Mouse (Mus musculus) lung, embryonic 16.5 days (tissue): ENCODE results near the gene Cyfip1. TPM values are rescaled to one million over a fixed set of nuclear protein-coding genes. Genes with fewer than 3 reads are reported as not detected.

Experiments
- ATAC-seq: fragments of 200-750 bp; cut with Nextera tagmentation; 2 replicates; pipeline ENCODE4 v1.8.0; 2017; ENCODE audit warnings: low read depth, mild to moderate bottlenecking, moderate library complexity
- H3K27ac ChIP-seq: fragments of 300-500 bp; sonication (generic); 2 replicates; pipeline ENCODE4 v1.5.1; 2014; ENCODE audit warnings: mild to moderate bottlenecking, control low read depth, low read length
- H3K27me3 ChIP-seq: fragments of 300-500 bp; sonication (generic); 2 replicates; pipeline ENCODE4 v1.6.1; 2014; ENCODE audit warnings: low read depth, low read length, mixed read lengths; ENCODE audit not compliant: control insufficient read depth, insufficient read depth
- H3K36me3 ChIP-seq: fragments of 300-500 bp; sonication (generic); 2 replicates; pipeline ENCODE4 v1.6.1; 2014; ENCODE audit warnings: low read length; ENCODE audit not compliant: control insufficient read depth, insufficient read depth
- H3K4me1 ChIP-seq: fragments of 300-500 bp; sonication (generic); replicated peaks from 2 replicates; pipeline ENCODE4 v1.6.1; 2014; ENCODE audit warnings: low read length, mixed read lengths; ENCODE audit not compliant: control insufficient read depth, insufficient read depth
- H3K4me2 ChIP-seq: fragments of 300-500 bp; sonication (generic); 2 replicates; pipeline ENCODE4 v1.6.1; 2014; ENCODE audit warnings: low read depth, low read length, control low read depth
- H3K4me3 ChIP-seq: fragments of 300-500 bp; sonication (generic); 2 replicates; pipeline ENCODE4 v1.5.1; 2014; ENCODE audit warnings: mild to moderate bottlenecking, low read length, control low read depth
- H3K9ac ChIP-seq: fragments of 300-500 bp; sonication (generic); 2 replicates; pipeline ENCODE4 v1.6.1; 2014; ENCODE audit warnings: low read length, control low read depth
- H3K9me3 ChIP-seq: fragments of 300-500 bp; sonication (generic); 2 replicates; pipeline ENCODE4 v1.6.1; 2016; ENCODE audit warnings: low read length; ENCODE audit not compliant: control insufficient read depth
- WGBS: fragments of 180-500 bp; shearing (Covaris S2); extraction: QIAGEN DNeasy Blood & Tissue Kit; methylation state at CpG from one replicate; pipeline ENCODE4 v1.1.7; 2014; 5-methylcytosine and 5-hydroxymethylcytosine counted together
- polyA plus RNA-seq: library from polyadenylated mRNA; unstranded; fragments of >200 nt; fragmentation: Nextera tagmentation; extraction: Ambion mirVana; gene quantifications from 2 replicates; pipeline ENCODE4 v1.2.1, GENCODE M21; 2015

Cyfip1 gene
- polyA plus RNA-seq, 1 experiment from 2014 or later: 121 TPM

DNA sequence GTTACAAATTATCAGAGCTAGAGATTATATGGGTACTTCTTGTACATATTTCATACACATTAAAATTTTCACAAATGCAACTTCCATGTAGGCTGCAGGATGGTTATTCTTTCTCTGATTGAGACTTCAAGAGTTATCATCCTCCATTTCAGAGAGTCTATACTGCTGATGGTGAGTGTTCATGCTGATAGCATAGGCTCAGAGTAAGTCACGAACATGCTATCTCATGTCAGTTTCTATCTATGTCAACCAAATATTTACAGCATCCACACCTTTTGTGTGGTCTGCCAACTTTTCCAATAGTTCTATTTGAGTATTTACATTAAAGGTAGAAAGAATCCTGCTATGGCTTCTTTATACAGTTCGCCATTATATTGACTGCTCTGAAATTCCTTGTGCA, 140.0 kb downstream of the Cyfip1 start:
- no peak for ATAC-seq

More for the DNA sequence above, 140.0 kb downstream of the Cyfip1 start:
- H3K36me3 ChIP-seq: no peaks in the 10 kb centered on the region
- H3K27ac ChIP-seq: no peak overlapping the region
- H3K4me3 ChIP-seq: no peak overlapping the region
- peaks cover 3% of the 10 kb centered on the region; the same call in 1 of the 2 replicates for H3K4me1 ChIP-seq
- WGBS: 88% methylated on average over 2 of the region's 2 CpGs
- no peaks in the 10 kb centered on the region for H3K9me3 ChIP-seq
- no peak overlapping the region for H3K9ac ChIP-seq
- H3K4me2 ChIP-seq: no peak overlapping the region
- no peaks in the 10 kb centered on the region for H3K27me3 ChIP-seq

Other genes starting within 250 kb of the Cyfip1 start
- gene Siglech, start 73.6 kb upstream of the Cyfip1 start, polyA plus RNA-seq: 0.25 and 0.33 TPM in 2 replicates
- gene Tubgcp5, start 47.6 kb upstream of the Cyfip1 start, polyA plus RNA-seq: 26.8 and 28.5 TPM in 2 replicates
- 38.3 and 42.5 TPM in 2 replicates for gene Nipa2, start 120.7 kb downstream of the Cyfip1 start, polyA plus RNA-seq
- 5.9 and 6.7 TPM in 2 replicates for gene Nipa1, start 178.2 kb downstream of the Cyfip1 start, polyA plus RNA-seq
- gene Herc2, start 208.5 kb downstream of the Cyfip1 start, polyA plus RNA-seq: 22.3 and 22.6 TPM in 2 replicates